Mouse (Mus musculus) heart, embryonic 12.5 days (tissue): ENCODE measurements at regions not wholly inside any gene's neighbourhood (a gene's known extent, or its start where the extent isn't known, plus 50 kb on each side); places are given as distances from the start of the nearest gene placed in this dataset.
A peak's percentile ranks its signal among the peaks of the same experiment; 100 is the strongest.

ENCODE experiments used
- ATAC-seq: fragments of 200-750 bp; cut with Nextera tagmentation; 2 replicates; pipeline ENCODE4 v1.8.0; 2017; ENCODE audit warnings: moderate TSS enrichment, moderate library complexity; ENCODE audit not compliant: insufficient number of reproducible peaks, low FRiP score
- H3K27ac ChIP-seq: fragments of 300-500 bp; sonication (generic); 2 replicates; pipeline ENCODE4 v1.5.1; 2016; ENCODE audit warnings: mild to moderate bottlenecking, moderate library complexity; ENCODE audit not compliant: poor library complexity, severe bottlenecking
- H3K27me3 ChIP-seq: fragments of 300-500 bp; sonication (generic); replicated peaks from 2 replicates; pipeline ENCODE4 v1.6.1; 2016; ENCODE audit warnings: mild to moderate bottlenecking, moderate library complexity
- H3K36me3 ChIP-seq: fragments of 300-500 bp; sonication (generic); 2 replicates; pipeline ENCODE4 v1.6.1; 2016; ENCODE audit warnings: mild to moderate bottlenecking, moderate library complexity
- H3K4me1 ChIP-seq: fragments of 300-500 bp; sonication (generic); replicated peaks from 2 replicates; pipeline ENCODE4 v1.6.1; 2016; ENCODE audit warnings: mild to moderate bottlenecking
- H3K4me2 ChIP-seq: fragments of 300-500 bp; sonication (generic); 2 replicates; pipeline ENCODE4 v1.6.1; 2016; ENCODE audit warnings: mild to moderate bottlenecking, moderate library complexity
- H3K4me3 ChIP-seq: fragments of 300-500 bp; sonication (generic); 2 replicates; pipeline ENCODE4 v1.5.1; 2016; ENCODE audit warnings: mild to moderate bottlenecking
- H3K9ac ChIP-seq: fragments of 300-500 bp; sonication (generic); 2 replicates; pipeline ENCODE4 v1.6.1; 2016; ENCODE audit warnings: mild to moderate bottlenecking, moderate library complexity
- H3K9me3 ChIP-seq: fragments of 300-500 bp; sonication (generic); replicated peaks from 2 replicates; pipeline ENCODE4 v1.6.1; 2016; ENCODE audit warnings: mild to moderate bottlenecking, moderate library complexity
- WGBS: fragments of 180-500 bp; shearing (Covaris S2); methylation state at CpG from one replicate; pipeline ENCODE4 v1.1.7; 2016; 5-methylcytosine and 5-hydroxymethylcytosine counted together

DNA sequence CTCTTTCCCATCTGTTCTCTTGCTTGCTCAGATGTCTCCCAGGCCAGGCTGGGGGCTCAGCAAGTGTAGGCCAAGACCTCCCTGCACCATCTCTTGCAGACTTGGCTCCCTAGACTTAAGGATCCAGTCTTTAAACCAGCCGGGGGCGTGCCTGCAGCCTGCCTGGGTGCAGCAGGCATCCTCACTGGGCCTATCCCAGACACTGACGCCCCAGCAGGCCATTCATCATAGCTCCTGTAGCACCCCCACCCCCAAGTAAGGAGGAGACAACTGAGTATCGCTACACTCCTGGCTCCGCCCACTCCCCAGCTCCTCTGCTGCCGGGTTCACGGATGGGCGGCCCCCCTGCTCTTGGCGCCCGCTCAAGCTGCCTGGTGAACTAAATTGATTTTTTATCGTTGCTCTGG is 160.2 kb downstream of the Gm26897 start:
- 1% methylated on average over 11 of the region's 11 CpGs for WGBS
- no peak overlapping the region for H3K27ac ChIP-seq
- peaks cover 31% of the 10 kb centered on the region for H3K4me1 ChIP-seq
- H3K4me2 ChIP-seq = peak overlapping the region; percentile 59
- peak; percentile 71 for ATAC-seq
- H3K36me3 ChIP-seq = no peaks in the 10 kb centered on the region
- H3K9me3 ChIP-seq = no peaks in the 10 kb centered on the region
- peaks cover 24% of the 10 kb centered on the region for H3K27me3 ChIP-seq
- no peak overlapping the region for H3K9ac ChIP-seq
- peak overlapping the region; percentile 15; the same call in 1 of the 2 replicates for H3K4me3 ChIP-seq

DNA sequence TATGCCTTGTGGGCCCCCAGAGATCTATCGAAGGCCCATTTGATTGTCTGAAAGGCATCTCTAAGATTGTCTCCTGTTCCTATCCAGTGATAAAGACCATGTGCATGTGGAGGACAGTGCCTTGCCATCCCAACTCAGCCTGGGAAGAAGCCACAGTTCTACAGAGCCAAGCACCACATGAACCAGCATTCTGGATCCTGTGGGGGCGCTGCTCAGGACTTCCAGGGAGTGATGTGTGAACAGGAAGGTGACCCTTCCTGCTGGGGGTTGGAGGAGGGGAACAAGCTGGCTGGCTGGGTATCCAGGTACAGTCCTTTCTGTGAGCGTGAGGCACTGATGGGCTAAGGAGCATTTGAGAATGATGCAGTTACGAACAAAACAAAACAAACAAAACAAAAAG is 163.8 kb downstream of the Gm26897 start:
- peaks cover 14% of the 10 kb centered on the region for H3K4me1 ChIP-seq
- H3K27me3 ChIP-seq = peaks cover 50% of the 10 kb centered on the region
- H3K27ac ChIP-seq = no peak overlapping the region
- no peaks in the 10 kb centered on the region for H3K9me3 ChIP-seq
- no peak overlapping the region for H3K4me2 ChIP-seq
- no peak overlapping the region for H3K4me3 ChIP-seq
- no peak for ATAC-seq
- H3K9ac ChIP-seq = no peak overlapping the region
- 51% methylated on average over 4 of the region's 4 CpGs for WGBS
- no peaks in the 10 kb centered on the region for H3K36me3 ChIP-seq

DNA sequence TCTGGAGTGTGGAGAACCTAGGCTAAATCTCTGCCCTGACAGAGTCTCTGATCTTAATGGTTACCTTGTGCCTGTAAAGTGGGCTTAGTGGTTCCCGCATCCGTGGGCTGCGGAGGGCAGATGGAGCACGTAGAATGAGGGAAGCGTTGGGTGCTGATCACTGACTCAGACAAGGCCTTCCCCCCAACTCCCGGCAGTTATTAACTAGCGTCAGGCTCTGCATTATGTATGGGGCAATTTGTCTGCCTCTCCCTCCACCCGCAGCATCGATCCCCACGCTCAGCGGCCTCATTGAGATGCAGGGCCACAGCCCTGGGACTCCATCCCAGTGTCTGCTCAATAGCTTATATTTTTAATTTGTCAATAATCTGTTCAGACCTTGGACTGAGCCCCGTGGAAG is 164.8 kb downstream of the Gm26897 start:
- no peak overlapping the region for H3K9ac ChIP-seq
- WGBS = 79% methylated on average over 12 of the region's 12 CpGs
- peaks cover 10% of the 10 kb centered on the region for H3K4me1 ChIP-seq
- ATAC-seq = no peak
- peaks cover 52% of the 10 kb centered on the region for H3K27me3 ChIP-seq
- no peak overlapping the region for H3K4me3 ChIP-seq
- no peak overlapping the region for H3K27ac ChIP-seq
- H3K36me3 ChIP-seq = no peaks in the 10 kb centered on the region
- H3K4me2 ChIP-seq = no peak overlapping the region
- no peaks in the 10 kb centered on the region for H3K9me3 ChIP-seq

DNA sequence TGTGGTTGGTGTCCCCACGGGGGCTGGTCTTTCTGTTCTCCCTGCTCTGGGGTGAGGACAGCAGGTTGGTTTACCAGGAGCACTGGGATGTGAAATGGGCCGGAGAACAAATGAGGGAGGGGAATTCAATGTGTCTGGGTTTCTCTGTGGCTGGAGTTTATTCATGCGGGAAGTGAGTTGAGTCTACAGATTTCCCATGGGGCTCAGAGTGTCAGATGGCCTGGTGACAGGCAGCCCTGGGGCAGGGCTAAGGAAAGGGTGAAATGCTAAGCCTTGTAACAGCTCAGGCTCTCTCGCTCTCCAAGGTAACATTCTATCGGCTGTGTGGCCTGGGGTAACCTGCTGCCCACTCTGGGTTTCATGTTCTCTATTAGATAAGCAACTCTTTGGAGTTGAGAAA is 167.5 kb downstream of the Gm26897 start:
- Histone ChIP-seq H3K9ac (no peak overlapping the region), H3K36me3 (no peaks in the 10 kb centered on the region), H3K9me3 (0 out of 2 replicates have a peak, but pooled peaks cover 2% of the 10 kb centered on the region), H3K27ac (no peak overlapping the region), H3K27me3 (peaks cover 48% of the 10 kb centered on the region), H3K4me1 (no peaks in the 10 kb centered on the region), H3K4me3 (no peak overlapping the region), H3K4me2 (no peak overlapping the region)
- WGBS = 48% methylated on average over 5 of the region's 5 CpGs
- ATAC-seq = no peak

DNA sequence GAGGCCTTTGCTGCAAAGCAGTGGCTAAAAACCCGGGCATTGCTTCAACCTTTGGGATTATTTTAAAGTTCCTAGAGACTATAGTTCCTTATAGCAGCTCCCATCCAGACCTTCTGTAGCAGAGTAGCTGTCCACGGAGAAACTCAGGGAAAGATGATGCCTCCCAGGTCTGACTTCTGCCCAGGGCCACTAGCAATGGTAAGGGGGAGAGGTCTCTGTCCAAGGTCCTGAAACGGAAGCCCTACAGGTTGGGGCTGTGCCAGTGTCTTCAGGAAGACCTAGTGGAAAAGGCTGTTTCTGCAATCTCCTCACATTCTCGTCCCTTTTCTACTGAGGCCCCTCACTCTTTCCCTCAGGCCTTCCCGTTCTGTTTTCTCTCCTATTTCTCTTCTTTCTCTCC is 168.0 kb downstream of the Gm26897 start:
- 13% methylated on average over 5 of the region's 5 CpGs for WGBS
- H3K4me1 ChIP-seq = no peaks in the 10 kb centered on the region
- H3K4me2 ChIP-seq = no peak overlapping the region
- no peaks in the 10 kb centered on the region for H3K36me3 ChIP-seq
- H3K4me3 ChIP-seq = no peak overlapping the region
- H3K9me3 ChIP-seq = 0 out of 2 replicates have a peak, but pooled peaks cover 2% of the 10 kb centered on the region
- no peak overlapping the region for H3K27ac ChIP-seq
- ATAC-seq = no peak
- no peak overlapping the region for H3K9ac ChIP-seq
- H3K27me3 ChIP-seq = peaks cover 48% of the 10 kb centered on the region

DNA sequence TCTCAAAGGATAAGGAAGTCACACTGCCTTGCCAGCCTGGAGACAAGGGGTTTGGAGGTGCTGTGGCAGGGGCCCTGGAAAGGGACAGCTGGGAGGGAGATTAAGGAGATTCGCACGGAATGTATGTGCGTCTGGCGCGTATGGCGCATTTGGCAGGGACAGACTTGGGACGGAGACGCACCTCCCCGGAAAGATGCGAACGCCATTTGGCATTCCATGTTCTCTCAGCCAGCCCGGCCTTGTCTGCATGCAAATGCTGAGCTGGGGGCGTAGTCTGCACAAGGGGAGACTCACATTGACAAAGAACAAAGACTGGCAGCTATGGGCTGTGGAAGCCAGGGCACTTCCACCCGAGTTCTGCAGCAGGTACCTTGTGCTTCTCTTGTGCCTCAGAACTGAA is 174.4 kb downstream of the Gm26897 start:
- ATAC-seq = no peak
- Histone ChIP-seq H3K9me3 (peaks cover 8% of the 10 kb centered on the region), H3K4me1 (no peaks in the 10 kb centered on the region), H3K36me3 (no peaks in the 10 kb centered on the region), H3K27ac (no peak overlapping the region), H3K4me3 (no peak overlapping the region), H3K4me2 (no peak overlapping the region), H3K9ac (no peak overlapping the region), H3K27me3 (peaks cover 58% of the 10 kb centered on the region)
- WGBS = 75% methylated on average over 14 of the region's 14 CpGs

DNA sequence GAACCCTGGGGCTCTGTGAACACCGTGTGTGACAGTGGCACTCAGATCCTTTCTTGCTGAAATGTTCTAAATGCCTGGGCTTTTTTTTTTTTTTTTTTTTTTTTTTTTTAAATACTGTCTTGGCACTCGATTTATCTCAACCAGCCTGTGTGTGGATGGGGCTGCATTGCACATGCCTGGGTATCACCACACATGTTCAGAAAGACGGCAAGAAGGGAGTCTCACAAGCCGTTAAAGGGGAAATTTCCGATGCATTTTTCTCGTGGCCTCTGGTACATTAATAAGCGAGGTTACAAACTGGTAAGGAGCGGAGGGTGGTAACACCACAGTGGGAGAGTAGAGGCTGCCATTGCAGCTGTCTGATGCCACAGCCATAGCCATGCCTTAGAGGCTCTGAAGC is 176.8 kb downstream of the Gm26897 start:
- Histone ChIP-seq H3K4me2 (no peak overlapping the region), H3K9ac (no peak overlapping the region), H3K27ac (no peak overlapping the region), H3K36me3 (no peaks in the 10 kb centered on the region), H3K9me3 (peaks cover 15% of the 10 kb centered on the region), H3K4me1 (no peaks in the 10 kb centered on the region), H3K27me3 (peaks cover 61% of the 10 kb centered on the region), H3K4me3 (no peak overlapping the region)
- WGBS = 65% methylated on average over 8 of the region's 8 CpGs
- ATAC-seq = no peak

DNA sequence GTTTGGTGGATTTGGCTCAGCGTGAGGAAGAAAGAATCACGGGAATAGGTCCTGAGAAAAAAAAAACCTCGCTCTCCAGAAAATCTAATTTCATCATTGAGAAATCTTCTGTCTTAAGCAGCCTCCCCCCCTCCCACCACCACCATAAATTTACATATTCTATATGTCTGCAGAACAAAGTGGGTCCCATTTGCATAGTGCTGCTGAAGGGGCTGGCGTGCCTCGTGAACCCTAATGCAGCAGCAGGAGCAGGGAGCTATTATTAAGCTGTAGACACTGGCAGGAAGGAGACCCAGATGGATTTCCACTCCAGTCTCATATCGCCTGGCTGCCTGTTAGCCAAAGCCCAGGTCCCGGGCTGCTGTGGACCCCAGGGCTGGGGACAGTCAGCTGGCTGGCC is 179.6 kb downstream of the Gm26897 start:
- H3K9ac ChIP-seq = no peak overlapping the region
- H3K4me1 ChIP-seq = no peaks in the 10 kb centered on the region
- H3K4me3 ChIP-seq = no peak overlapping the region
- no peak overlapping the region for H3K27ac ChIP-seq
- no peak for ATAC-seq
- peaks cover 67% of the 10 kb centered on the region for H3K27me3 ChIP-seq
- H3K9me3 ChIP-seq = peaks cover 15% of the 10 kb centered on the region
- WGBS = 60% methylated on average over 7 of the region's 7 CpGs
- no peak overlapping the region for H3K4me2 ChIP-seq
- H3K36me3 ChIP-seq = no peaks in the 10 kb centered on the region

DNA sequence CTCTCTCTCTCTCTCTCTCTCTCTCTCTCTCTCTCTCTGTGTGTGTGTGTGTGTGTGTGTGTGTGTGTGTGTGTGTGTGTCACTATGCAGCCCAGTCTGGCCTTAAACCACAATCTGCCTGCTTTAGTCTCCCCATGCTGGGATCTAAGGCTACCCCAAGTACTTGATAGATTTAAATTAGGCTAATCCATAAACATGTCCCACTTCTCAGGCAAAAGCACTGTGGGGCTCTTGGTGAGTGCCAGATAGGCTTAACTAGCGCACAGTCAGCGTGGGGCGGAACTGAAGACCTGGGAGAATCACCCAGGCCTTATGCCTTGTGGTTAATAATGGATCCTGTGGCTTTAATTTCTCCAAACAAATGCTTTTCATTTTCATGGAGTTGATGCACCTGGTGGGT is 180.6 kb downstream of the Gm26897 start:
- no peaks in the 10 kb centered on the region for H3K4me1 ChIP-seq
- peaks cover 15% of the 10 kb centered on the region for H3K9me3 ChIP-seq
- no peak overlapping the region for H3K9ac ChIP-seq
- no peak for ATAC-seq
- WGBS = 62% methylated on average over 3 of the region's 3 CpGs
- peaks cover 67% of the 10 kb centered on the region for H3K27me3 ChIP-seq
- H3K27ac ChIP-seq = no peak overlapping the region
- H3K4me2 ChIP-seq = no peak overlapping the region
- H3K36me3 ChIP-seq = no peaks in the 10 kb centered on the region
- no peak overlapping the region for H3K4me3 ChIP-seq

DNA sequence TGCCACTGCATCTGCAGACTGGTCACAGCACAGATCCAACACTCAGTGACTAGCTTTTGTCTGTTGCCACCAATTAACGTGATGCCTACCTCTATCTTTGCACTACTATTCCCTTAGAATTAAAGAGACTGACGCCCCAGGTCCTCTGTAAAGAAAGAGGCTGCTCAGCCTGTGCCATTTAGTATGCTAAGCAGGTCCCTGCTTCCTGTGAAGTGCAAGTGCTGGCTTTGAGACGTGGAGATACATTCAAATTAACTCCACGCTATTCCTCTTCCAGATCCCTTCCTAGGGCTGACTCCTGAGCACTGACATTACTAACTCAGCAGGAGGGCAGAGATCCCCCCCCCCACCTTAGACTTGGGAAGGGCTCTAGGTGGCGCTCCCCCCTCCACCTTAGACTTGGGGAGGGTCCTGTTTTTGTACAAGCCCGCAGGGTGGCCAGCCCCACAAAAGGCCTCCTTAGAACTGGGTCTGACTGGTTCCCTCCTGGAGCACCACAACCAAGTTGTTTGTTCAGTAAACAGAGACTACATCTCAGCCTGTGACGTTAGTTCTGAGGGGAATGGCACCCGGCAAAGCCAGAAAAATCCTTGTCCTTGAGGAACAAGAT is 184.0 kb downstream of the Gm26897 start:
- Histone ChIP-seq H3K4me2 (no peak overlapping the region), H3K9ac (no peak overlapping the region), H3K27me3 (peaks cover 72% of the 10 kb centered on the region), H3K27ac (no peak overlapping the region), H3K36me3 (no peaks in the 10 kb centered on the region), H3K4me3 (no peak overlapping the region), H3K9me3 (peaks cover 12% of the 10 kb centered on the region), H3K4me1 (no peaks in the 10 kb centered on the region)
- 28% methylated on average over 8 of the region's 8 CpGs for WGBS
- no peak for ATAC-seq

DNA sequence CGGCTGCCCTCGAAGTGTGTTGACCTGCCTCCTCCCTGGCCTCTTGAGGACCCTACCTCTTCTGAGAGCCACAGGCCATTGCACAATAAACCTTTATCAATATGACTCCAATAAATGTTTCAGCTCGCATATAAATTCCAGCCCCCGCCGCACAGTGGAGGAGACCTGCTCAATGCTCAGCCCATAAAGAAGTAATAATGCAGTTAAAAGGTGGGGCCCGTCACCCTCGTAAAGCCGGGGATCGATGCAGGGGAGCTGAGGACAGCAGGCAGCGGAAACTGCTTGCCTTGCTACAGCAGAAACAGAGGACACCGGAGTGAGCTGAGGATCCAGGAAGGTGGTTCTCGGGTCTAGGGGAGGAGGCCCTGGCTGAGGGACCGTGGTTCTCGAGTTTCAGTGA is 185.2 kb downstream of the Gm26897 start:
- WGBS = 68% methylated on average over 14 of the region's 14 CpGs
- no peak for ATAC-seq
- Histone ChIP-seq H3K4me1 (no peaks in the 10 kb centered on the region), H3K4me2 (no peak overlapping the region), H3K9ac (no peak overlapping the region), H3K4me3 (no peak overlapping the region), H3K36me3 (no peaks in the 10 kb centered on the region), H3K9me3 (peaks cover 2% of the 10 kb centered on the region), H3K27me3 (peaks cover 79% of the 10 kb centered on the region), H3K27ac (no peak overlapping the region)

DNA sequence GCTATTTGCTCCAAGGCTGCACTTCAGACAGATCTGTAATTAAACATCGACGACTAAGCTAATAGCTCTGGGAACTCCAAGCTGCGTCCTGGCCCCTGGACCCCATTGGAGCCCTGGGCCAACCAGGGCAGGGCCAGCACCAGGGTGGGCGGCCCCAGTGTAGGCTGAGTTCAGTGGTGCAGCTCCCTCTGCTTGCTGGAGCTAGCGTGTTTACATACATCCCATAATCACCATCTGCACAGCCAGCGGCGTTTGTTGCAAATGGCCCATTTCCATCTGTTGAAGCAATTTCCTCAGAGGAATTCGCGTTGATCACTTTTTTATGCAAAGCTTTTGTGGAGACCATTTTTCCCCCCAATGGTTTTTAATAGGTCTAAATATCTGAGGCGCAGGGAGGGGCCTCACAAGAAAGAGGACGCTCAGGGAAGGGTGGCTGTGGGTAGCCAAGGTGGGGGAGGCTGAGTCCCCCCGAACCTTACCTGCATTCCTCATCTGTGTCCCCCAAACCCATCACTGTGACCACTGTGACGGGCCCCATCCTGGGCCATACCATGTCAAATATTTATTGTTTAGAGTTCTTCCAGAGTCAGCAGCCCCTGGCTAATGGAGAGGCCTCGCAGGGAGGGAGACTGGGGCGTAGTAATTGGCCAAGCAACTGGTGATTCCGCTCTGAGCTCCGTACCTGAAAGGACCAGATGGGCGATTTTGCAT is 189.4 kb downstream of the Gm26897 start:
- H3K27me3 ChIP-seq = peaks cover 97% of the 10 kb centered on the region
- H3K4me2 ChIP-seq = no peak overlapping the region
- H3K27ac ChIP-seq = no peak overlapping the region
- no peak for ATAC-seq
- no peaks in the 10 kb centered on the region for H3K36me3 ChIP-seq
- no peak overlapping the region for H3K4me3 ChIP-seq
- 49% methylated on average over 18 of the region's 18 CpGs for WGBS
- H3K9ac ChIP-seq = no peak overlapping the region
- H3K4me1 ChIP-seq = peaks cover 5% of the 10 kb centered on the region; the same call in 1 of the 2 replicates
- H3K9me3 ChIP-seq = no peaks in the 10 kb centered on the region
